Mouse (Mus musculus) left cerebral cortex, adult 6 months (tissue): Measurements from ENCODE around the gene Serpina5. TPM values are rescaled to one million over a fixed set of nuclear protein-coding genes. Genes with fewer than 3 reads are reported as not detected.

Experiments used
- long read RNA-seq, 2 experiments: library from polyadenylated mRNA; unstranded; transcript quantifications; one replicate each; pipeline ENCODE4 v2.0.0; 2019 to 2020
- polyA plus RNA-seq: library from polyadenylated mRNA; unstranded; fragments of <200 nt; fragmentation: Nextera tagmentation; gene quantifications from 2 replicates; pipeline ENCODE4 v1.2.3, GENCODE M21; 2021

Gene Serpina5
- not detected in 2 replicates for polyA plus RNA-seq
- long read RNA-seq, experiment 1, result 0 reads
- long read RNA-seq, experiment 2, result 0 reads

DNA sequence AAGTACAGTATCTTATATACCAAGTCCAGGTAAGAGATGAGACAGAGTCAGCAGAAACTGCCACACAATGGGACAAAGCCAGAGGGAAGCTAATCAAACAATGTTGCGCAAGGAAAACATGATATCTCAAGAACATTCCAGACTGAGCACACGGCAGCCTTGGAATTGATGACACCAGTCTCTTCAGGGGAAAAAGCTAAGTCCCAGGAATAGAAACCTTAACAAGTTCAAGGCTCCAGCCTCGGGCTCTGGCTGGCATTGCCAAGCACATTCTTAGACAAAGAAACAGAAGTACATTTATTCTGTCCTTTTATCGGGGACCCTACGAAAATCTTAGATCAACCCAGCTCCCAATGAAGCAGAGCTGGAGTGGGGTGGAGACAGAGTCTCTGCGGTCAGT is at the start of gene Serpina5:
TSS of gene Serpina5 (plus strand) at position 346 of the 400 bp plus-strand sequence.

DNA sequence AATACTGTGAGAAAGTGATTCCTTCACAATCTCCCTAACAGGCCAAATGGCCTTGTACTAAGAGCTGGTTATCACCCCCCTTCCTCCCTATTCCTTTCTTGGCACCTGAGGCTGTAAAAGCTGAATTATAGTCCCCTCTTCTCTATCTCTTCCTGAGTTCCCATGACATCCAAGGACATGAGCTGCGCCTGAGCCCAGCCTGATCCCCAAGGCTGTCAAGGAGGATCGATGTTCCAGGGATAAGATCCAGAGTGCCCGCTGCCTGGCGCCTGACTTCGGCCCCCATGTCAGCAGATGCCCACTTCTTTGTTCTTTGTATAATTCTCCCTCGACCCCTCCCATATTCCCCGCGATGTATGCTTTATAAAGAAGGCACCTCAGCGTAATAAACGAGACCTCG is 11.4 kb downstream of the Serpina5 start, which contains the start of gene Serpina3a:
TSS of gene Serpina3a (plus strand) at position 392 of the 400 bp plus-strand sequence.

GRCm38 (mm10) chr12:104127696-104128095 is 26.8 kb downstream of the Serpina5 start, which contains the start of gene Serpina3b:
Gene Serpina3b (plus strand): TSS chr12:104127996.

GRCm38 (mm10) chr12:104153656-104154055 is 52.7 kb downstream of the Serpina5 start, which contains the start of gene Serpina3c:
Gene Serpina3c (minus strand): TSS chr12:104153870.

Other genes starting within 250 kb of the Serpina5 start
- not detected in 2 replicates for gene Serpina1a, start 237.6 kb upstream of the Serpina5 start, polyA plus RNA-seq
- not detected in 2 replicates for gene Serpina1c, start 196.2 kb upstream of the Serpina5 start, polyA plus RNA-seq
- not detected in 2 replicates for gene Serpina1e, start 142.1 kb upstream of the Serpina5 start, polyA plus RNA-seq
- not detected in 2 replicates for gene Serpina11, start 111.2 kb upstream of the Serpina5 start, polyA plus RNA-seq
- gene Serpina9, start 87.4 kb upstream of the Serpina5 start, polyA plus RNA-seq, result 4.9 and 5.1 TPM in 2 replicates
- 0.05 and 0.06 TPM in 2 replicates for gene Serpina12, start 56.7 kb upstream of the Serpina5 start, polyA plus RNA-seq
- not detected in 2 replicates for gene Serpina3a, start 11.6 kb downstream of the Serpina5 start, polyA plus RNA-seq
- not detected in 2 replicates for gene Serpina3b, start 26.9 kb downstream of the Serpina5 start, polyA plus RNA-seq
- 0.09 TPM in 1 of 2 replicates, not detected in the other for gene Serpina3c, start 52.8 kb downstream of the Serpina5 start, polyA plus RNA-seq
- not detected in 2 replicates for gene Serpina3f, start 113.4 kb downstream of the Serpina5 start, polyA plus RNA-seq
- 0.10 and 0.21 TPM in 2 replicates for gene Serpina3g, start 135.1 kb downstream of the Serpina5 start, polyA plus RNA-seq
- gene Serpina3i, start 162.0 kb downstream of the Serpina5 start, polyA plus RNA-seq, result not detected in 2 replicates
- gene Serpina3j, start 213.4 kb downstream of the Serpina5 start, polyA plus RNA-seq, result not detected in 2 replicates
- not detected in 2 replicates for gene Serpina3k, start 237.4 kb downstream of the Serpina5 start, polyA plus RNA-seq
- gene Serpina3m, start 237.4 kb downstream of the Serpina5 start, polyA plus RNA-seq, result not detected in 2 replicates